Mouse (Mus musculus) liver, embryonic 14.5 days (tissue): ENCODE measurements around the gene Gadl1. TPM values are rescaled to one million over a fixed set of nuclear protein-coding genes. Genes with fewer than 3 reads are reported as not detected.

Source experiments
- ATAC-seq: fragments of 200-750 bp; cut with Nextera tagmentation; 2 replicates; pipeline ENCODE4 v1.8.0; 2017; ENCODE audit warnings: moderate number of reproducible peaks, mild to moderate bottlenecking, moderate library complexity; ENCODE audit not compliant: insufficient read depth
- DNase-seq, 3 experiments: peaks; one replicate each; pipeline ENCODE4 v3.0.0-alpha.2; 2012 to 2013; ENCODE audit warnings: low read depth in 3 of 3, low spot score in 3 of 3
- H3K27ac ChIP-seq: fragments of 300-500 bp; sonication (generic); 2 replicates; pipeline ENCODE4 v1.5.1; 2014; ENCODE audit warnings: moderate library complexity, mild to moderate bottlenecking, control low read depth, inconsistent platforms
- H3K27me3 ChIP-seq: fragments of 300-500 bp; sonication (generic); 2 replicates; pipeline ENCODE4 v1.6.1; 2014; ENCODE audit warnings: mild to moderate bottlenecking, low read length, moderate library complexity; ENCODE audit not compliant: control insufficient read depth, insufficient read depth
- H3K36me3 ChIP-seq: fragments of 300-500 bp; sonication (generic); replicated peaks from 2 replicates; pipeline ENCODE4 v1.6.1; 2014; ENCODE audit warnings: low read depth; ENCODE audit not compliant: control insufficient read depth, insufficient read depth
- H3K4me1 ChIP-seq, 2 experiments: fragments of 200-500 bp in 1 of 2; fragments of 300-500 bp in 1 of 2; sonication (generic) in 1 of 2; replicated peaks; 2 replicates each; pipeline ENCODE4 v1.6.1; 2012 to 2014; ENCODE audit warnings: antibody characterized with exemption in 1 of 2, inconsistent platforms in 1 of 2, low read length in 1 of 2; ENCODE audit not compliant: control insufficient read depth in 2 of 2, insufficient read depth in 2 of 2
- H3K4me2 ChIP-seq: fragments of 300-500 bp; sonication (generic); 2 replicates; pipeline ENCODE4 v1.6.1; 2014; ENCODE audit warnings: low read depth, mild to moderate bottlenecking, control low read depth, moderate library complexity
- H3K4me3 ChIP-seq, 2 experiments: fragments of 200-500 bp in 1 of 2; fragments of 300-500 bp in 1 of 2; sonication (generic) in 1 of 2; 2 replicates each; pipeline ENCODE4 v1.5.1; 2012 to 2014; ENCODE audit warnings: low read depth in 2 of 2, low read length in 2 of 2, mild to moderate bottlenecking in 2 of 2, control low read depth in 1 of 2, inconsistent platforms in 1 of 2, moderate library complexity in 1 of 2; ENCODE audit not compliant: insufficient read depth in 1 of 2
- H3K9ac ChIP-seq: fragments of 300-500 bp; sonication (generic); replicated peaks from 2 replicates; pipeline ENCODE4 v1.6.1; 2014; ENCODE audit warnings: mild to moderate bottlenecking, control low read depth, moderate library complexity
- H3K9me3 ChIP-seq: fragments of 300-500 bp; sonication (generic); 2 replicates; pipeline ENCODE4 v1.6.1; 2016; ENCODE audit warnings: low read length, mixed read lengths; ENCODE audit not compliant: control insufficient read depth
- CTCF ChIP-seq: IDR thresholded peaks from 2 replicates; pipeline ENCODE4 v1.5.1; 2016; ENCODE audit warnings: antibody characterized with exemption, low read depth, control low read depth
- EP300 ChIP-seq: IDR thresholded peaks from 2 replicates; pipeline ENCODE4 v1.6.1; 2016; ENCODE audit warnings: antibody characterized with exemption, low read depth
- WGBS: fragments of 180-500 bp; shearing (Covaris S2); extraction: QIAGEN DNeasy Blood & Tissue Kit; methylation state at CpG from one replicate; pipeline ENCODE4 v1.1.7; 2014; ENCODE audit not compliant: insufficient replicate concordance; 5-methylcytosine and 5-hydroxymethylcytosine counted together
- polyA plus RNA-seq, 2 experiments: library from polyadenylated mRNA; depleted of rRNA in 1 of 2; stranded (reverse) in 1 of 2; unstranded in 1 of 2; fragments of >200 nt; fragmentation: Nextera tagmentation in 1 of 2; extraction: Ambion mirVana in 1 of 2; gene quantifications; 2 replicates each; pipeline versions ENCODE4 v1.2.1 to v1.2.3; 2012 to 2014

Gadl1 gene
- polyA plus RNA-seq, 2 experiments = 0.23 TPM; not detected in 1

- TF ChIP-seq EP300 = no peak
- no peak for TF ChIP-seq CTCF
- Histone ChIP-seq H3K4me1 (no peaks in the 10 kb centered on the region), H3K27ac (no peak overlapping the region), H3K27me3 (no peaks in the 10 kb centered on the region), H3K4me3 (no peak overlapping the region), H3K36me3 (no peaks in the 10 kb centered on the region), H3K9me3 (no peaks in the 10 kb centered on the region), H3K4me2 (no peak overlapping the region), H3K9ac (no peak overlapping the region)
- no peak for DNase-seq
- no peak for ATAC-seq
- WGBS = 46% methylated on average over 7 of the region's 7 CpGs
These were observed 24.1 kb downstream of the Gadl1 start for GRCm38 (mm10) chr9:115933243-115933964.

DNA sequence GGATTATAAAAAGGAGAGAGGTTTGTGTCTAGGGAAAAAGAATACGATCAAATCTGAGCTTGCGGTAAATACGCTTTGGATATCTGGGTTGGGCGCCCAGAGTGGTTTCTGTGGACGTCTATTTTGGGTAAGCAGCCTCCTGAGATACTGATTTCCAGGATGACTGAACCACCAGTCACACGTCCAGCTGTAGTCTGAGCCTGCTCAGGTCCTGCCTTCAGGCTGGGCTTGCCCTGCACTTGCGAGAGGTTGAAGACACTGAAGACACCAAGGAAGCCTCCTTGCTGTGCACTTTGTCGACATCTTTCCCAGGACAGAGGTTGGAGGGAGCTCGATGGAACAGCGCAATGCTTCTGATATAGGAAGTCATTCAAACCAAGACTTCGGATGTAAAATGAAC is 25.0 kb downstream of the Gadl1 start:
- H3K4me1 ChIP-seq = no peaks in the 10 kb centered on the region
- TF ChIP-seq CTCF = no peak
- no peak for TF ChIP-seq EP300
- no peaks in the 10 kb centered on the region for H3K9me3 ChIP-seq
- no peak overlapping the region for H3K4me3 ChIP-seq
- no peak overlapping the region for H3K4me2 ChIP-seq
- H3K27ac ChIP-seq = no peak overlapping the region
- H3K9ac ChIP-seq = no peak overlapping the region
- H3K27me3 ChIP-seq = no peaks in the 10 kb centered on the region
- no peaks in the 10 kb centered on the region for H3K36me3 ChIP-seq
- ATAC-seq = no peak
- DNase-seq = no peak
- WGBS = 66% methylated on average over 11 of the region's 11 CpGs

DNA sequence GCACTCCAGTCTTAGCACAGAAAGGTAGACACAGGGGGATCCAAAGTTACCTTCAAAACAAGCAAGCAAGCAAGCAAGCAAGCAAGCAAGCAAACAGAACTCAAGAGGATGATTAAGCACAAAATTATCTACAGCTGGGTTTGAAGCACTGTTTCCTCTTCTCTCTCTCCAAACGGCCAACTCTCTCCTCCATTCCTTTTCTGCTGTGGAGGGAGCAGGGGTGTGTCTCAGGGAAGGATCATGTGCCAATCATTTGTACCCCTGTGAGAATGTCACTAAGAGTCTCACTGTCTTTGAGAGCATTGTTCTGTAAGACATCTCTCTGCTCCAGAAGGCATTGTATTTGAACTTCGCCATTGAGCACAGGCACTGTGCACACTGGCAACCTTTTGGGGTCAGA is 27.1 kb downstream of the Gadl1 start:
- no peaks in the 10 kb centered on the region for H3K36me3 ChIP-seq
- H3K27me3 ChIP-seq = no peaks in the 10 kb centered on the region
- no peaks in the 10 kb centered on the region for H3K4me1 ChIP-seq
- H3K27ac ChIP-seq = no peak overlapping the region
- H3K4me2 ChIP-seq = no peak overlapping the region
- no peak overlapping the region for H3K9ac ChIP-seq
- DNase-seq (no peak), ATAC-seq (no peak)
- H3K4me3 ChIP-seq = no peak overlapping the region
- WGBS = 37% methylated on average over 2 of the region's 2 CpGs
- H3K9me3 ChIP-seq = no peaks in the 10 kb centered on the region
- TF ChIP-seq EP300 (no peak), CTCF (no peak)

DNA sequence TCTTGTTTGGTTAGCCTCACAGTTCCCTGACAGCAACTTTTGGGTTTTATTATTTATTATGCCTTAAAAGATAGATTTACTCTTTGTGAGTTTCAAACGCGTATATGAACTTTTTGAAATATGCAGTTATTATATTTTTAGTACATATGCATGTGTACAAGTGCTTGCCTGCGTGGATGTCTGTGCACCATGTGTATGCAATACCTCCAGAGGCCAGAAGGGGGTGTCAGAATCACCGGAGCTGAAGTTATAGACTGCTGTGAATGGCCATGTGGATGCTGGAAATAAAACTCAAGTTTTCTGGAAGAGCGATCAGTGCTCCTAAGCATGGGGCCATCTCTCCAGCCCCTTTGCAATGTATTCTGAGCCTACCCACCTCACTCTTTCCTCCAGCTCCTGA is 28.7 kb downstream of the Gadl1 start:
- ATAC-seq (no peak), DNase-seq (no peak)
- H3K4me2 ChIP-seq = no peak overlapping the region
- H3K27me3 ChIP-seq = no peaks in the 10 kb centered on the region
- H3K4me3 ChIP-seq = no peak overlapping the region
- no peaks in the 10 kb centered on the region for H3K36me3 ChIP-seq
- TF ChIP-seq CTCF (no peak; the same call in 1 of the 2 replicates), EP300 (no peak)
- no peaks in the 10 kb centered on the region for H3K9me3 ChIP-seq
- no peak overlapping the region for H3K9ac ChIP-seq
- no peaks in the 10 kb centered on the region for H3K4me1 ChIP-seq
- no peak overlapping the region for H3K27ac ChIP-seq
- 75% methylated on average over 5 of the region's 5 CpGs for WGBS

DNA sequence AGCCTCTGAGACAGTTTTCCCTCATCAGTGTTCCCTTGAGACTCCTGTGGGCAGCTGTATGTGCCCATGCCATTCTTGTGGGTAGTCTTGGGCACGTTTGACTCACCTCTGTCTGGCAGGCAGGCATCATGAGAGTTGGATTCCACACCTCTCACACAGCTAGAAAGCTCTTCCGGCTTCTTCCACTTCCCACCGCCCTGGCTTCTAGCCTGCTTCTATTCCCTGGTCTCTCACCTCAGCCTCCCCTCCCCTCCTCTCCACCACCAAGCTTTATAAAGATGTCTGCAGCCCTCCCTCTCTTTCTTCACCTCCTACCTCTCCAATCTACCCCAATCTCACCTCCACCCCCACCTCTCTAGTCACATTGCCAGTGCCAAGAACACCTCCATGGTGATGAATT is 30.2 kb downstream of the Gadl1 start:
- ATAC-seq (no peak), DNase-seq (no peak)
- Histone ChIP-seq H3K27ac (no peak overlapping the region), H3K4me2 (no peak overlapping the region), H3K4me3 (no peak overlapping the region), H3K9me3 (no peaks in the 10 kb centered on the region), H3K9ac (no peak overlapping the region), H3K27me3 (no peaks in the 10 kb centered on the region), H3K4me1 (no peaks in the 10 kb centered on the region), H3K36me3 (no peaks in the 10 kb centered on the region)
- TF ChIP-seq EP300 (no peak), CTCF (no peak)
- 62% methylated on average over 3 of the region's 3 CpGs for WGBS
